Mouse (Mus musculus) liver, adult 2 months (tissue): Measurements from ENCODE around the gene Gclc. TPM values are rescaled to one million over a fixed set of nuclear protein-coding genes. Genes with fewer than 3 reads are reported as not detected.

Experiments used
- DNase-seq: peaks from one replicate; pipeline ENCODE4 v3.0.0-alpha.2; 2011; ENCODE audit warnings: low read depth, low spot score; ENCODE audit errors: extremely low read depth
- H3K27ac ChIP-seq: fragments of 200-500 bp; replicated peaks from 2 replicates; pipeline ENCODE4 v1.5.1; 2012; ENCODE audit warnings: low read depth, mild to moderate bottlenecking, control low read depth, inconsistent platforms, low read length; ENCODE audit not compliant: insufficient read depth
- H3K27me3 ChIP-seq: fragments of 200-500 bp; 2 replicates; pipeline ENCODE4 v1.6.1; 2012; ENCODE audit warnings: mild to moderate bottlenecking, moderate library complexity, low read length, inconsistent platforms; ENCODE audit not compliant: control insufficient read depth, insufficient read depth
- H3K36me3 ChIP-seq: fragments of 200-500 bp; 2 replicates; pipeline ENCODE4 v1.6.1; 2012; ENCODE audit warnings: low read length, inconsistent platforms; ENCODE audit not compliant: control insufficient read depth, insufficient read depth
- H3K4me1 ChIP-seq: fragments of 200-500 bp; 2 replicates; pipeline ENCODE4 v1.6.1; 2011; ENCODE audit warnings: low read length; ENCODE audit not compliant: control insufficient read depth, insufficient read depth
- H3K4me3 ChIP-seq: fragments of 200-500 bp; 2 replicates; pipeline ENCODE4 v1.5.1; 2011; ENCODE audit warnings: low read depth, mild to moderate bottlenecking, control low read depth, low read length, moderate library complexity; ENCODE audit not compliant: insufficient read depth
- H3K79me2 ChIP-seq: fragments of 200-500 bp; 2 replicates; pipeline ENCODE4 v1.6.1; 2012; ENCODE audit warnings: inconsistent platforms, mild to moderate bottlenecking, low read length, moderate library complexity; ENCODE audit not compliant: control insufficient read depth, insufficient read depth
- H3K9ac ChIP-seq: fragments of 200-500 bp; 2 replicates; pipeline ENCODE4 v1.6.1; 2012; ENCODE audit warnings: low read depth, mild to moderate bottlenecking, control low read depth, inconsistent platforms, low read length
- CTCF ChIP-seq: fragments of 200-500 bp; IDR thresholded peaks from 2 replicates; pipeline ENCODE4 v1.5.1; 2011; ENCODE audit warnings: low read depth, low read length, control low read depth
- POLR2A ChIP-seq: fragments of 200-500 bp; IDR thresholded peaks from 2 replicates; pipeline ENCODE4 v1.6.1; 2011; ENCODE audit warnings: low read length, control low read depth; ENCODE audit not compliant: insufficient read depth; ENCODE audit errors: extremely low read depth
- WGBS: fragments of 180-500 bp; shearing (Covaris S2); methylation state at CpG from one replicate; pipeline ENCODE4 v1.1.7; 2018; 5-methylcytosine and 5-hydroxymethylcytosine counted together
- polyA plus RNA-seq: library from polyadenylated mRNA; depleted of rRNA; stranded (reverse); fragments of >200 nt; gene quantifications from 2 replicates; pipeline ENCODE4 v1.2.3, GENCODE M21; 2012
- total RNA-seq: library from RNA; depleted of rRNA; stranded (reverse); fragments of >200 nt; gene quantifications from 2 replicates; pipeline ENCODE4 v1.2.3, GENCODE M21; 2014

Gclc gene
- total and polyA plus RNA-seq, 2 experiments: 122 to 136 TPM

DNA sequence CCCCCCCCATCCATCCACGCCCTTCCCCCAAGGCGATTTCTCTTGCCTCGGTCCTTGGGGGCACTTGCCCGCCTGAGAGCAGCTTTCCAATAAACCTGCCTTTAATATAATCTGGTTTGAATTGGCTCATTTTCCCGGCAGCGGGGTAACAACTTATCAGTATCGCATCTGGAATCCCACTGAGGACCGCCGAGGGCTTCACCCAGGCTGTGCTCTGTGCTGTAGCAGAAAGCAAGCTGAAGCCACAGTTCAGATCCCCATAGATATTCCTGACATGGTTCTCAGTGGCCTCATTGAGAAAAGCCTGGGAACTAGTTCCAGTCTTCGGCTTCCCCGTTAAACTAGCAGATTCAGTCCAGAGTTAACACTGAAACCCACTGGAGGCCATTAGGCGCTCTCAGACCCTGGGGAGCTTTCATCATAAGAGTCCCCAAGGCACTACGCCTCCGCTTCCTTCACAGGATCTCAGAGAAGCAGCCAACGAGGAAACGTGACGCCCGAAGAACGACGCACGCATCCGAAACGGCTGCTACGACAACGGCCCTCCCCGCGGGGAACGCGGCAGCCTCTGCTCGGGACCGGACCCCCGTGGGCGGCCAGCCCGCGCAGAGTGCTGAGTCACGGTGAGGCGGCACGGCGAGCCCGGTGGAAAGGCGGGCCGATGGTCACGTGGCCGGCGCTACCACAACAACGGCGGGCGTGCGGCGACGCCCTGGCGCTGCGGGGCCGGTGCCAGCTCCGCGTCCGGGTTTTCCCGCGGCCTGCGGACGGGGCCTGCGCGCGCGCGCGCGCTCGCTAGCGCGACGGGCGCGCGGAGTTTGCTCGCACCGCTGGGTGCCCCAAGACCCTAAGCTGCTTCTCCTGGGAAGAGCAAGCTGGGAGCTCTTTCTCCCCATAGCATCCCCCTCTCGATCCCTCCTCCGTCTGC is 3.9 kb upstream of the Gclc start:
- WGBS: under 1% methylated on average over 79 of the region's 79 CpGs
- Histone ChIP-seq H3K9ac (peak overlapping the region; percentile 86), H3K27me3 (no peaks in the 10 kb centered on the region), H3K4me3 (peak overlapping the region; percentile 77), H3K79me2 (peaks cover 6% of the 10 kb centered on the region; the same call in 1 of the 2 replicates), H3K4me1 (peaks cover 26% of the 10 kb centered on the region), H3K27ac (peak overlapping the region; percentile 95), H3K36me3 (no peaks in the 10 kb centered on the region)
- TF ChIP-seq CTCF (no peak), POLR2A (peak; percentile 79)
- DNase-seq: peak; percentile 67

DNA sequence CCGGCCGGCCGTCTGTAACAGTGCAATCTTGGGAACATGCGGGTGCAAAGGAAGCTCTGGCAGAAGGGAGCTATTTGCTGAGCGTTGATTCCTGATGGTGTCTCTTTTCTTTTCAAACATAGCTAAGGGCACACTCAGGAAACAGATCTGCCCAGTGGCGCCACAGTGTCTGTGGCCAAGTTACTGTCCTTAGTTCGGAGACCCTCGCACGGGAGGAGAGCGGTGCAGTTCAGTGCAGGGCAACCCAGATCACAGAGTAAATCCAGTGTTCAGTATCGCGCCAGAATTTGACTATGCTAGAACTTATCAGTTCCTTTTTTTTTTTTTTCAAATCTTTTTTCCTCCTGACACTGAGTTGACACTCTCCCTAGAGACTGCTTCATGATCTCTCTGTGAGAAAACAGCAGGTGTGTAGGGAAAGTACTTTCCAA is 3.2 kb upstream of the Gclc start:
- Histone ChIP-seq H3K4me1 (peaks cover 22% of the 10 kb centered on the region), H3K9ac (peak overlapping the region; percentile 82), H3K4me3 (peak overlapping the region; percentile 77), H3K36me3 (no peaks in the 10 kb centered on the region), H3K27me3 (no peaks in the 10 kb centered on the region), H3K79me2 (peaks cover 6% of the 10 kb centered on the region; the same call in 1 of the 2 replicates), H3K27ac (peak overlapping the region; percentile 95)
- under 1% methylated on average over 12 of the region's 12 CpGs for WGBS
- peak; percentile 64 for DNase-seq
- TF ChIP-seq POLR2A: no peak
- no peak for TF ChIP-seq CTCF

DNA sequence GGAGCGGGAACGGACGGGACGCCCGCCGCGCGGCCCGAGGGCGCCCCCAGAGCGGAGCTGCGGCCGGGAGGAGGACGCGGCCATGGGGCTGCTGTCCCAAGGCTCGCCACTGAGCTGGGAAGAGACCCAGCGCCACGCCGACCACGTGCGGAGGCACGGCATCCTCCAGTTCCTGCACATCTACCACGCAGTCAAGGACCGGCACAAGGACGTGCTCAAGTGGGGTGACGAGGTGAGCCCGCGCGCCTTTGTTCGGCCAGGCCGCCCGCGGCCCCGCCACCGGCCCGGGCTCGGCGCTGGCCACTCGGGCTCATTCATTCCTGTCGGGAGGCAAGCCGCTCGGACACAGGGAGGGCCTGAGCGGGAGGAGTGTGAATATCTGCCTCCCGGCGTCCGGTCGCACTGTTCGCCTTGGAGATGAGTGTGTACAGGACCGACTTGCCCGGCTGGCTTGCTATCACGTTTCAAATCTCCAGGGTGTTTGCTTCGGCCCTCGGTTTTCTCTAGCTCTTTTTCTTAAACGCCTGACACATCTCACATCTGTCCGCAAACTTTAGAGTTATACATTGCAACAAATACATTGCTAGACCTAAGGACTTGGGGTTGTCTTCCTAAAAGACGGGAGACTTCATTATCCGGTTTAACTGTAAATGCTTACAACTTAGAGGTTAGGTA is 530 bp downstream of the Gclc start:
- no peaks in the 10 kb centered on the region for H3K27me3 ChIP-seq
- TF ChIP-seq POLR2A: no peak
- no peak; the same call in 1 of the 2 replicates for TF ChIP-seq CTCF
- peaks cover 4% of the 10 kb centered on the region; the same call in 1 of the 2 replicates for H3K36me3 ChIP-seq
- H3K27ac ChIP-seq: peak overlapping the region; percentile 33
- peak overlapping the region; percentile 85 for H3K4me3 ChIP-seq
- H3K4me1 ChIP-seq: peaks cover 31% of the 10 kb centered on the region
- H3K9ac ChIP-seq: peak overlapping the region; percentile 84
- WGBS: 1% methylated on average over 57 of the region's 57 CpGs
- peaks cover 26% of the 10 kb centered on the region; the same call in 1 of the 2 replicates for H3K79me2 ChIP-seq
- no peak for DNase-seq

DNA sequence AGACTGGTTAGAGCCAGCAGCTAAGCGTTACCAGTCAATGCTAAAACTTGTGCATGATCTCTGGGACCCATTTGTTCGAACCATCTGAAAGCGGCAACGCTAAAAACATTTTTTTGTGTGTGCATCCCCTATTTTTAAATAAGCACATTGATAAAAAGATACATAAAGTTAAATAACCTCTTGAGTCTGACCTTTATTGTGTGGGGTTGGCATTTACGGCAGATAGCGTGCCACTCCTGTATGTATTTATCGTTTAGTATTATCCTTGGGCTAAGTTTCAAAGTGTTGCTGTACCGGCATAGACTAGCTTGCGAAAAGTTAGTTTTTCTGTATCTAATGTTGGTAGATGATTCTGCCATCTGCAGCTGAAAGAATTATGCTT is 1.1 kb downstream of the Gclc start:
- H3K27ac ChIP-seq: 0 out of 2 replicates have a peak overlapping the region, but pooled peaks have one; percentile 33
- 6% methylated on average over 9 of the region's 9 CpGs for WGBS
- peak overlapping the region; percentile 85 for H3K4me3 ChIP-seq
- peaks cover 4% of the 10 kb centered on the region; the same call in 1 of the 2 replicates for H3K36me3 ChIP-seq
- peaks cover 31% of the 10 kb centered on the region for H3K4me1 ChIP-seq
- H3K27me3 ChIP-seq: no peaks in the 10 kb centered on the region
- H3K79me2 ChIP-seq: peaks cover 27% of the 10 kb centered on the region; the same call in 1 of the 2 replicates
- peak; percentile 47 for DNase-seq
- H3K9ac ChIP-seq: peak overlapping the region; percentile 84
- TF ChIP-seq CTCF (no peak), POLR2A (no peak)

DNA sequence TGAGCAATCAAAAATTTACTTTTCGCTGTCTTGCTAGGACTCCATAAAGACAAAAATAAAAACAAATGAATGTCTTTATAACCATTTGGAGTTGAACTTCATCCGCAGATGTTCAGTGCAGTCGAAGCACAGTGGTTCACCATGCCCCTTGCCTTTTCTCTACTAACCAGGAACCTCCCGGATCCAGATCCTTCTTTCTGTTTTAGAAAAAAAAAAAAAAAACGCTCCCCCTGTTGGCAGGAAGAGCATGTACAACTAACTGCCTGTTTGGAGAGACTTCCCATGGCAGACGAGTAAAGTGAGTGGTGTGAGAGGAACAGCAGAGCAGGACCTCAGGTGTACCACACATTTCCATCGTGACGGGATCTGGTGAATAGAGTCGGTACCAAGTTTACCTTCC is 1.7 kb downstream of the Gclc start:
- peak; percentile 68 for DNase-seq
- 6% methylated on average over 9 of the region's 9 CpGs for WGBS

More for the DNA sequence above, 1.7 kb downstream of the Gclc start:
- TF ChIP-seq CTCF: no peak
- TF ChIP-seq POLR2A: no peak
- Histone ChIP-seq H3K79me2 (peaks cover 27% of the 10 kb centered on the region; the same call in 1 of the 2 replicates), H3K4me1 (peaks cover 31% of the 10 kb centered on the region), H3K4me3 (peak overlapping the region; percentile 85), H3K36me3 (peaks cover 4% of the 10 kb centered on the region; the same call in 1 of the 2 replicates), H3K27me3 (no peaks in the 10 kb centered on the region), H3K27ac (peak overlapping the region; percentile 44), H3K9ac (peak overlapping the region; percentile 74)
